Mouse (Mus musculus): Measurements from ENCODE around the gene Usf1. TPM values are rescaled to one million over a fixed set of nuclear protein-coding genes. Genes with fewer than 3 reads are reported as not detected.

The Usf1 gene
- polyA plus RNA-seq, 1 experiment from 2014 or later: 18.6 TPM

DNA sequence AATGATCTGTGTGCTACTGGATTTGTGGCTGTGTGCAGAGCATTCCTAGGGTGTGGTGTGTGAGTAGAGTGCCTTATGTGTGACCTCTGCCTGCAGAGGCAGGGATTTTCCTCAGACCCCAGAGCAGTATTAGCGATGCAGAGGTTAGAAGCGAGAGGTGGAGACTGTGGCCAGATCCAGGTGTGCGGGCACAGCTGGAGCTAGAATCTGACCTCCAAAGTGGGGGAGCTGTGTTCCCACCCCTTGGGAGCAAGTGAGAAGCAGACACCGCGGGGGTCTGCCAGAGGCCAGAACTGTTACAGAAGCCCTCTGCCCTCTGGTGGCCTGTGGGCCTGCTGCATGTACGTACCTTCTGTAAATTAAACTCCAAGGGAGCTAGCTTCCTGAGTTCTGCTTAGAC, 24.0 kb upstream of the Usf1 start:
- Histone ChIP-seq H3K27me3 (peaks cover 9% of the 10 kb centered on the region; the same call in 1 of the 2 replicates), H3K4me1 (replicated peaks) (peaks cover 16% of the 10 kb centered on the region), H3K9me3 (replicated peaks) (no peaks in the 10 kb centered on the region), H3K4me2 (no peak overlapping the region), H3K27ac (replicated peaks) (no peak overlapping the region), H3K4me3 (replicated peaks) (no peak overlapping the region), H3K9ac (no peak overlapping the region), H3K36me3 (replicated peaks) (no peaks in the 10 kb centered on the region)
- 43% methylated on average over 6 of the region's 6 CpGs for WGBS (ENCODE audit: insufficient replicate concordance)
- ATAC-seq (ENCODE audit: insufficient read depth): no peak

DNA sequence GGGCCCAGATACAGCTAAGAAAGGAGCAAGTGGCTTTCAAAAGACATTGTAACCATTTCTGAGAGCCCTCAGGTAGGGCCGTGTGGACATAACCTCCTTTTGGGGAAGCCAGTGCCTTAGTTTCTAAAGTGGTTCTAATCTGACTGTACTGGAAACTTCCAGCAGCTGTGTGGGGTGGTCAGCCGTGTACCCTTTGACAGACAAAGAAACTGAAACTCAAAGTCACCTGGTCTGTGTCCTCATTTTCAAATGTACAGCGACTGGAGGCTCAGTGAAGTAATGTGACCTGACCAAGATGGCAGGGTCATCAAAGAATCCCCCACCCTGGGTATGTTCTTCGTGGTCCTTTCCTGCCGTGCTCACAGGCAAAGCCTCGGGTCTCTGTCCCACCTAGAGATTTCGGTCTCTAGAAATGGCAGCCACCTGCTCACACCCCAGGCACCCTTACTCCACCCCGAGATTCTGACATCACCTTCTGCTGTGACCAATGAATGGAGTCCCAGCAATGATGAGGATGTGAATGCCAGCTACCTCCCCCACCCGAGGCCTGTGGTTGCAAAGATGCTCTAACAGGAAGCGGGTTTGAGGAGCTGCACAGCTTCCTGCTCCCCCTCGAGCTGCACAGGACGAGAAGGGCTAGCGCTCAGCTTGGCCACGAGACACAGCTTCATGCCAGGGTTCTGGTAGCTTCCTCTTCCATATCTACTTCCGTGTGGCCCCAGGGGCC, 22.6 kb upstream of the Usf1 start, which contains the start of gene Arhgap30:
Arhgap30 (plus strand) TSS at position 579 of the 727 bp plus-strand sequence.
- no peaks in the 10 kb centered on the region for H3K9me3 ChIP-seq (replicated peaks)
- WGBS (ENCODE audit: insufficient replicate concordance): 20% methylated on average over 15 of the region's 15 CpGs
- H3K4me1 ChIP-seq (replicated peaks): peaks cover 16% of the 10 kb centered on the region
- peak within 1 kb of the TSS; percentile 72 for H3K27ac ChIP-seq (replicated peaks)
- peak within 1 kb of the TSS; percentile 47 for H3K4me3 ChIP-seq (replicated peaks)
- no peak within 1 kb of the TSS for H3K9ac ChIP-seq
- H3K4me2 ChIP-seq: peak within 1 kb of the TSS; percentile 58
- peaks cover 2% of the 10 kb centered on the region; the same call in 1 of the 2 replicates for H3K27me3 ChIP-seq
- ATAC-seq (ENCODE audit: insufficient read depth): peak; percentile 62
- H3K36me3 ChIP-seq (replicated peaks): no peaks in the 10 kb centered on the region

- no peaks in the 10 kb centered on the region for H3K36me3 ChIP-seq (replicated peaks)
- no peak overlapping the region for H3K9ac ChIP-seq
- peaks cover 16% of the 10 kb centered on the region for H3K4me1 ChIP-seq (replicated peaks)
- H3K27ac ChIP-seq (replicated peaks): 0 out of 2 replicates have a peak overlapping the region, but pooled peaks have one; percentile 72
- H3K4me2 ChIP-seq: peak overlapping the region; percentile 58
- peak; percentile 37 for ATAC-seq (ENCODE audit: insufficient read depth)
- WGBS (ENCODE audit: insufficient replicate concordance): 9% methylated on average over 4 of the region's 4 CpGs
- H3K4me3 ChIP-seq (replicated peaks): peak overlapping the region; percentile 47
- H3K9me3 ChIP-seq (replicated peaks): no peaks in the 10 kb centered on the region
- no peaks in the 10 kb centered on the region for H3K27me3 ChIP-seq
Measured at GRCm38 (mm10) chr1:171390101-171390500, 21.0 kb upstream of the Usf1 start.

- no peak for ATAC-seq (ENCODE audit: insufficient read depth)
- 76% methylated on average over 4 of the region's 4 CpGs for WGBS (ENCODE audit: insufficient replicate concordance)
- Histone ChIP-seq H3K9ac (no peak overlapping the region), H3K36me3 (replicated peaks) (no peaks in the 10 kb centered on the region), H3K27me3 (no peaks in the 10 kb centered on the region), H3K27ac (replicated peaks) (no peak overlapping the region), H3K4me2 (no peak overlapping the region), H3K4me3 (replicated peaks) (no peak overlapping the region), H3K9me3 (replicated peaks) (no peaks in the 10 kb centered on the region), H3K4me1 (replicated peaks) (no peaks in the 10 kb centered on the region)
Measured at GRCm38 (mm10) chr1:171401821-171402220, 9.3 kb upstream of the Usf1 start.

DNA sequence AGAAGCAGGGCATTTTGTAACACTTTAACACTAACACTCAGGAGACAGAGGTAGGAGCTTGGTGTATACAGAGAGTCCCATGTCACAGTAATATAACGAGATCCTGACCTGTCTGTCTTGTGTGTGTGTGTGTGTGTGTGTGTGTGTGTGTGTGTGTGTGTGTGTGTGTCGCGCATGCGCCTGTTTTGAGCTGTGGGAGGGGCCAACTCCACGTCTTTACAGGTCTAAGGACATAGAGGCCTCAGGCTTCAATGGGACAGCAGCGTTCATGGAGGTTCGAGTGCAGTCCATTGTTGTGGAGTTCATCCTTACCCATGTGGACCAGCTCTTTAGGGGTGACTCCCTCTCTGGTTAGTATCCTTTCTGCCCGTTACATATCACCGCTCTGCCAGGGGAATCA, 8.1 kb upstream of the Usf1 start:
- no peaks in the 10 kb centered on the region for H3K27me3 ChIP-seq
- 0 out of 2 replicates have a peak, but pooled peaks cover 7% of the 10 kb centered on the region for H3K36me3 ChIP-seq (replicated peaks)
- ATAC-seq (ENCODE audit: insufficient read depth): no peak
- no peak overlapping the region for H3K27ac ChIP-seq (replicated peaks)
- WGBS (ENCODE audit: insufficient replicate concordance): 73% methylated on average over 9 of the region's 9 CpGs
- H3K9me3 ChIP-seq (replicated peaks): no peaks in the 10 kb centered on the region
- no peaks in the 10 kb centered on the region for H3K4me1 ChIP-seq (replicated peaks)
- H3K4me3 ChIP-seq (replicated peaks): no peak overlapping the region
- no peak overlapping the region for H3K9ac ChIP-seq
- no peak overlapping the region for H3K4me2 ChIP-seq

DNA sequence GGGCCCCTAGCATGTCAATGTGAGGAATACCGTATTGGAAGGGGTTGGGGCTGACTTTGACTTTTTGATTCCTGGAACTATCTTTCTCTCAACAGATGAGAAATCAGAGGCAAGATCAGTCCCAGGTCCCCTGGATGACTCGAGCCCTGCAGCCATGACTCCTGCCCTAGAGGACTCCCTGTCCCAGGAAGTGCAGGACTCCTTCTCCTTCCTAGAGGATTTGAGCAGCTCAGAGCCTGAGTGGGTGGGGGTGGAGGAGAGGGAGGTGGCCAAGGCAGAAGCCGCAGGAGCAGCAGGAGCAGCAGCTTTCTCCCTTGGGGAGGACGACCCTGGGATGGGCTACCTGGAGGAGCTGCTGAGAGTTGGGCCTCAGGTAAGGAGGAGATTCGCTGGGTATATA, 3.9 kb upstream of the Usf1 start:
- Histone ChIP-seq H3K36me3 (replicated peaks) (0 out of 2 replicates have a peak, but pooled peaks cover 7% of the 10 kb centered on the region), H3K27me3 (peaks cover 11% of the 10 kb centered on the region; the same call in 1 of the 2 replicates), H3K4me1 (replicated peaks) (no peaks in the 10 kb centered on the region), H3K4me3 (replicated peaks) (no peak overlapping the region), H3K9ac (no peak overlapping the region), H3K9me3 (replicated peaks) (no peaks in the 10 kb centered on the region), H3K4me2 (no peak overlapping the region), H3K27ac (replicated peaks) (no peak overlapping the region)
- WGBS (ENCODE audit: insufficient replicate concordance): 57% methylated on average over 5 of the region's 5 CpGs
- no peak for ATAC-seq (ENCODE audit: insufficient read depth)

DNA sequence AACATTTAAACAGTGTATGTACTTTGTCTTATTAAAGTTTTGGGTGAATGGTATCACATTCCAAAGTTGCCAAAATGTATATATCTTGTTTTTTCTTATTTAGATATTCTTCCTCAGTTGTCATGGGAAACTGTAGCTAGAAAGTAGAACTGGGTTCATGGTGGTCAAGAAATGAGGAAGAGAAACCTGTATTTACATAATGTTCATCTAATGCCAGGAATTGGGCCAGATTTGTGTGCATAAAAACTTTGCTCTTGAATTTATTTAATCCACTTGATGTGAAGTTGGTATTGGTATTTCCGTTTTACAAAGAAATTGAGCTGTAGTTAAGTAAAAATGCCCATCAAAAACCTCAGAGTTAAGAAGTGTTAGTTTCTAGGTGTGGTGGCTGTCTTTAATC, 882 bp upstream of the Usf1 start:
- H3K9ac ChIP-seq: no peak overlapping the region
- WGBS (ENCODE audit: insufficient replicate concordance): 76% methylated on average over 1 of the region's 1 CpGs
- no peaks in the 10 kb centered on the region for H3K9me3 ChIP-seq (replicated peaks)
- peaks cover 11% of the 10 kb centered on the region; the same call in 1 of the 2 replicates for H3K27me3 ChIP-seq
- no peak overlapping the region for H3K4me2 ChIP-seq
- no peak for ATAC-seq (ENCODE audit: insufficient read depth)
- peaks cover 24% of the 10 kb centered on the region for H3K4me1 ChIP-seq (replicated peaks)
- 0 out of 2 replicates have a peak, but pooled peaks cover 9% of the 10 kb centered on the region for H3K36me3 ChIP-seq (replicated peaks)
- H3K4me3 ChIP-seq (replicated peaks): no peak overlapping the region
- H3K27ac ChIP-seq (replicated peaks): no peak overlapping the region

DNA sequence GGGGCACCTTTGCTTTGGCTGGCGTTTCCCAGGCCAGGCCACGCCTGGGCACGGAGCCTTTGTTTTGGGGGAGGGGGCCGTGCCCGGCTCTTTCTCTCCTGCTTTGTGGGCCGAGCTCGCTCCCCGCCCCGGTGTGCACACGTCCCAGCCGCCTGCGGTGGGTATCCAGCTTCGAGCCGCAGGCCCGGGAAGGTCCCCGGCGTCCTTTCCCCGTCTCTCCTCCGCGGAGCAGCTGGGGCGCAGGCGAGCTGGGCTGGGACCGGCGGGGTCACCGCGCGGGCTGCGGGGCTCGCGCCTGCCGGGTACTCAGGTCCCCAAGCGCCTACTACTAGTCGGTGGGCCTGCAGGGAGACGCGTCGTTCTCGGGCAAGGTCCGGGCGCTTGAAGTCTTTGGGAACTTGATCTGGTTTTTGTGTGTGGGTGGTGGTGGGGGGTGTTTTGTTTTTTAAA, 404 bp downstream of the Usf1 start:
- Histone ChIP-seq H3K27ac (replicated peaks) (peak overlapping the region; percentile 80), H3K9me3 (replicated peaks) (no peaks in the 10 kb centered on the region), H3K4me2 (peak overlapping the region; percentile 75), H3K36me3 (replicated peaks) (peaks cover 21% of the 10 kb centered on the region), H3K4me3 (replicated peaks) (peak overlapping the region; percentile 86), H3K4me1 (replicated peaks) (peaks cover 24% of the 10 kb centered on the region), H3K9ac (peak overlapping the region; percentile 90), H3K27me3 (peaks cover 11% of the 10 kb centered on the region; the same call in 1 of the 2 replicates)
- peak; percentile 62 for ATAC-seq (ENCODE audit: insufficient read depth)
- WGBS (ENCODE audit: insufficient replicate concordance): under 1% methylated on average over 39 of the region's 39 CpGs

DNA sequence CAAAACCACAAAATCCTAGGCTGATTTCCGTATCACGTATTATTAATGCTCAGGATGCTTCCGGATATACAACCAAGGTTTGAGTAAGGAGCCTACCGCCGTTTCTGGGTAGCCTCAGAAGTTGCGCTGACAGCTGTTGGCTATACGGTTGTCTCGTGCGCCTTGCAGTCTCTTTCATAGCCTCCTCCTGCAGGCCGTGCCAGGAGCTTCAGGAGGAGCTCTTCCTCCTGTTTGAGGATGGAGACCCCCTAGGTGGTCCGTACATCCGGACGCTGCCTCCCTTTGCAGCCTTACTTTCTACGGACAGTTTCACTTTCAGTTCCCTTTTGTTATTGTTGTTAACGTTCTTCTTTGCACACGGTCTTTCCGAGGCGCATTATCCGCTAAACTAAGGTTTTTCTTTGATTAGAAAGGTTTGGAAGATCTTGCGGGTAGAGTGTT, 908 bp downstream of the Usf1 start:
- Histone ChIP-seq H3K27ac (replicated peaks) (peak overlapping the region; percentile 80), H3K4me2 (peak overlapping the region; percentile 75), H3K27me3 (peaks cover 11% of the 10 kb centered on the region; the same call in 1 of the 2 replicates), H3K9me3 (replicated peaks) (no peaks in the 10 kb centered on the region), H3K4me1 (replicated peaks) (peaks cover 24% of the 10 kb centered on the region), H3K9ac (peak overlapping the region; percentile 90), H3K36me3 (replicated peaks) (peaks cover 24% of the 10 kb centered on the region), H3K4me3 (replicated peaks) (peak overlapping the region; percentile 86)
- no peak for ATAC-seq (ENCODE audit: insufficient read depth)
- WGBS (ENCODE audit: insufficient replicate concordance): 1% methylated on average over 20 of the region's 20 CpGs

DNA sequence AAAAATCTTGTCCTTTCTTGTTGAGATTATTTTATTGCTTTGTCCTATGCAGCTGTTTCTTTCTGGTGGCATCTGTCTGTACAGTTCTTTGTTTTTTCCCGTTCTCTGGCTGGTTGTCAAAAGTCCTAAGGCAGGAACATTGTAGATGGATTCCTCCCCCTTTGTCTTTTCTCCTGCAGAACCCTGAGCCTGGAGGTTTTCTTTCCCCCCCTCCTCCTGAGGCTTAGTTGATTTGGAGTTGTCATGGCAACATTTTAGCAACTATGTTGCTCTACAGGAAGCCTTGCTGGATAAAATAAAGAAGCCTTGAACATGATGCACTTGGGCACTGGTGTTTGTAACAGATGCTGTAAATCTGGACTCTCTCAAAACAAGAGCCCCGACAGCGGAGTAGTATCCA, 1.3 kb downstream of the Usf1 start:
- H3K9me3 ChIP-seq (replicated peaks): no peaks in the 10 kb centered on the region
- H3K4me1 ChIP-seq (replicated peaks): peaks cover 24% of the 10 kb centered on the region
- 60% methylated on average over 3 of the region's 3 CpGs for WGBS (ENCODE audit: insufficient replicate concordance)
- no peak overlapping the region for H3K27ac ChIP-seq (replicated peaks)
- H3K27me3 ChIP-seq: peaks cover 11% of the 10 kb centered on the region; the same call in 1 of the 2 replicates
- ATAC-seq (ENCODE audit: insufficient read depth): no peak
- H3K4me3 ChIP-seq (replicated peaks): peak overlapping the region; percentile 86
- H3K36me3 ChIP-seq (replicated peaks): peaks cover 24% of the 10 kb centered on the region
- H3K4me2 ChIP-seq: peak overlapping the region; percentile 75
- 0 out of 2 replicates have a peak overlapping the region, but pooled peaks have one; percentile 90 for H3K9ac ChIP-seq

DNA sequence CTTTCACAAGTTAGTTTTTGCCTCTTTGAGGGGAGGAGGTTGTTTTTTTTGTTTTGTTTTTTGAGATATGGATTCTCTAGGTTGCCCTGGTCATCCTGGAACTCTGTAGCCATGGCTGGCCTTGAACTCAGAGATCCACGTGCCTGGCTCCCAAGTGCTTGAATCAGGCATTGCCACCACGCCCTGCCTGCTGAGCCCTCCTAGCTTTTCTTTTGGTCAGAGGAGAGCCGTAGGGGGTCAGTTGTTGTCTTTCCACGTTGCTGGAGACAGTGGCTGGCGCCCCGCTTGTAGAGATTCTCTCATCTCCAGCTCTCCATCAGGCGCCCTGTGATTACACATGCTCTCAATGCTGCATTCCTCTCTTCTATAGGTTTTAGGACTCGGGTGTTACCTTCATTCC, 2.5 kb downstream of the Usf1 start:
- Histone ChIP-seq H3K9ac (no peak overlapping the region), H3K4me2 (no peak overlapping the region), H3K36me3 (replicated peaks) (peaks cover 32% of the 10 kb centered on the region), H3K4me3 (replicated peaks) (no peak overlapping the region), H3K27me3 (peaks cover 10% of the 10 kb centered on the region; the same call in 1 of the 2 replicates), H3K4me1 (replicated peaks) (peaks cover 24% of the 10 kb centered on the region), H3K27ac (replicated peaks) (no peak overlapping the region), H3K9me3 (replicated peaks) (no peaks in the 10 kb centered on the region)
- ATAC-seq (ENCODE audit: insufficient read depth): no peak
- WGBS (ENCODE audit: insufficient replicate concordance): 74% methylated on average over 8 of the region's 8 CpGs

All from liver, embryonic 15.5 days (tissue).